Mouse (Mus musculus): ENCODE results near the gene Adarb1. TPM values are rescaled to one million over a fixed set of nuclear protein-coding genes. Genes with fewer than 3 reads are reported as not detected.
A peak's percentile ranks its signal among the peaks of the same experiment; 100 is the strongest.

The Adarb1 gene
- total RNA-seq, 2 experiments from 2014 or later = 113 to 117 TPM

- DNase-seq = no peak
Measured at GRCm38 (mm10) chr10:77380716-77381115, 37.4 kb downstream of the Adarb1 start.

GRCm38 (mm10) chr10:77379199-77379598 lies 38.9 kb downstream of the Adarb1 start:
- no peak for DNase-seq

- no peak for DNase-seq
Measured at GRCm38 (mm10) chr10:77376056-77376455, 42.0 kb downstream of the Adarb1 start.

GRCm38 (mm10) chr10:77374948-77375347 lies 43.1 kb downstream of the Adarb1 start:
- DNase-seq = no peak

- no peak for DNase-seq
Measured at GRCm38 (mm10) chr10:77374407-77374806, 43.7 kb downstream of the Adarb1 start.

GRCm38 (mm10) chr10:77370129-77370528 lies 47.9 kb downstream of the Adarb1 start:
- DNase-seq = no peak

- no peak for DNase-seq
Measured at GRCm38 (mm10) chr10:77367973-77368372, 50.1 kb downstream of the Adarb1 start.

- DNase-seq = no peak
Measured at GRCm38 (mm10) chr10:77366959-77367358, 51.1 kb downstream of the Adarb1 start.

GRCm38 (mm10) chr10:77365212-77365611 lies 52.9 kb downstream of the Adarb1 start:
- no peak for DNase-seq

GRCm38 (mm10) chr10:77360486-77360885 lies 57.6 kb downstream of the Adarb1 start:
- no peak for DNase-seq

- no peak for DNase-seq
Measured at GRCm38 (mm10) chr10:77357957-77358356, 60.1 kb downstream of the Adarb1 start.

GRCm38 (mm10) chr10:77353031-77353745 lies 64.9 kb downstream of the Adarb1 start:
- DNase-seq = peak; percentile 81

- peak; percentile 54 to 57 for DNase-seq
Measured at GRCm38 (mm10) chr10:77342842-77343241, 75.2 kb downstream of the Adarb1 start.

- no peak for DNase-seq
Measured at GRCm38 (mm10) chr10:77341711-77342110, 76.4 kb downstream of the Adarb1 start.

GRCm38 (mm10) chr10:77341059-77341458 lies 77.0 kb downstream of the Adarb1 start:
- DNase-seq = no peak

GRCm38 (mm10) chr10:77339871-77340341 lies 78.2 kb downstream of the Adarb1 start:
- no peak for DNase-seq

GRCm38 (mm10) chr10:77333518-77333917 lies 84.6 kb downstream of the Adarb1 start:
- no peak for DNase-seq

- no peak for DNase-seq
Measured at GRCm38 (mm10) chr10:77329446-77330094, 88.5 kb downstream of the Adarb1 start.

GRCm38 (mm10) chr10:77324716-77325115 lies 93.4 kb downstream of the Adarb1 start:
- DNase-seq = no peak

GRCm38 (mm10) chr10:77321611-77322010 lies 96.5 kb downstream of the Adarb1 start:
- no peak for DNase-seq

- no peak for DNase-seq
Measured at GRCm38 (mm10) chr10:77321001-77321400, 97.1 kb downstream of the Adarb1 start.

GRCm38 (mm10) chr10:77315682-77316081 lies 102.4 kb downstream of the Adarb1 start:
- DNase-seq = peak; percentile 59 to 69

- no peak for DNase-seq
Measured at GRCm38 (mm10) chr10:77314711-77315266, 103.3 kb downstream of the Adarb1 start.

GRCm38 (mm10) chr10:77308978-77309377 lies 109.1 kb downstream of the Adarb1 start:
- DNase-seq = no peak
